Mouse (Mus musculus) gastrocnemius, adult 2 months (tissue): ENCODE data around the gene Cobll1. TPM values are rescaled to one million over a fixed set of nuclear protein-coding genes. Genes with fewer than 3 reads are reported as not detected.
"Not testable (repeated sequence)": the region's sequence is repeated elsewhere in the genome, so short reads cannot be mapped to it uniquely, and the experiment has no call there.

ENCODE experiments used
- DNase-seq: peaks from one replicate; pipeline ENCODE4 v3.0.0; 2022
- H3K27ac ChIP-seq: fragments of 200-600 bp; 2 replicates; pipeline ENCODE4 v1.8.1; 2022; ENCODE audit warnings: mild to moderate bottlenecking
- H3K4me3 ChIP-seq: fragments of 200-600 bp; 2 replicates; pipeline ENCODE4 v1.8.1; 2022; ENCODE audit warnings: mild to moderate bottlenecking, moderate library complexity
- CTCF ChIP-seq: fragments of 200-600 bp; IDR thresholded peaks from 2 replicates; pipeline ENCODE4 v1.8.1; 2022; ENCODE audit warnings: antibody characterized with exemption, mild to moderate bottlenecking, moderate library complexity
- intact Hi-C: fragments of 180-260 bp; cut with DNase I; formaldehyde crosslinking; loops from one replicate; pipeline ENCODE4 v1.15.1; 2025
- long read RNA-seq, 2 experiments: library from polyadenylated mRNA; stranded (forward); transcript quantifications; one replicate each; pipeline ENCODE4 v2.0.0; 2021
- total RNA-seq, 2 experiments: library from RNA; stranded (reverse); gene quantifications; 2 replicates each; pipeline ENCODE4 v1.2.3; 2021

The Cobll1 gene
- total RNA-seq: 1 to 10 TPM; 4.4 to 5.7 TPM
- long read RNA-seq, experiment 1, full-length matches to known transcripts: 3 of 7 reads
- long read RNA-seq, experiment 1, partial matches to known transcripts: 1 of 7 reads
- long read RNA-seq, experiment 1, other reads (novel, unspliced or antisense): 3 of 7 reads
- long read RNA-seq, experiment 2, full-length matches to known transcripts: 2 of 7 reads
- long read RNA-seq, experiment 2, partial matches to known transcripts: 0 of 7 reads
- long read RNA-seq, experiment 2, other reads (novel, unspliced or antisense): 5 of 7 reads

DNA sequence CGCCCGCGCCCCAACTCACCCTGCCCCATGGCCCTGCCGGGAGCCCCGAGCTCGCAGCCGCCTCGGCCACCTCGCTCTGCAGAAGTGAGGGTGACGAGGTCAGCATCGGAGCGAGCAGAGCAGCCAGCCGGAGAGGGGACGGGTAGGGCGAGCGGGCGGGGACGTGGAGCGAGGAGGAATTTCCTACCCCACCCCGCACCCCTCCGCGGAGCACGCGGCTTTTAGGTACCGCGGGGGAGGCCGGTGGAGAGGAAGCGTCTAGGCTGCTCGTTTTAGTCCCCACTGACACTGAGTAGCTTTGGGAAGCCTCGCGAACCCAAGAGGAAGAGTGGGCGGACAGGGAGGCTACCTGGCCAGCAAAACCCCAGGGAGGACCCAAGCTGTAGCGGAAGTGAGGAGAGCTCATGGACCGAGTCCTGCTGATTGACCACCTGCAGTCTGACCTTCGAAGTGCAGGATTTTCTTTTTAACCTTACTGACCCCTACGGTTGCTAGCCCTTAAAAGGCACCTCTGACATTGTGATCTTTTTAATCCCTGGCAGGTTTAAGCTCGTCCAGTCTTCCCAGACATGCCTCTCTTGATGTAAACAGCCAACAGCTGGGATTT is at the start of gene Cobll1:
Gene Cobll1 (minus strand): TSS at position 440 of the 607 bp plus-strand sequence.
- TF ChIP-seq CTCF: no peak
- H3K4me3 ChIP-seq: peak within 1 kb of the TSS; percentile 93
- DNase-seq: no peak
- H3K27ac ChIP-seq: peak within 1 kb of the TSS; percentile 87
- intact Hi-C loops: loop anchor here (5.0 kb wide), 1 partner anchor 92 kb away; no protein-coding TSS in a partner anchor

GRCm38 (mm10) chr2:65288696-65289095 is 49.5 kb upstream of the Cobll1 start:
- Histone ChIP-seq H3K27ac (no peak overlapping the region), H3K4me3 (no peak overlapping the region)
- no peak for TF ChIP-seq CTCF
- intact Hi-C loops: no loop called here
- DNase-seq: no peak

- H3K27ac ChIP-seq: no peak overlapping the region
- intact Hi-C loops: no loop called here
- H3K4me3 ChIP-seq: no peak overlapping the region
- no peak for DNase-seq
- no peak for TF ChIP-seq CTCF
Observed at GRCm38 (mm10) chr2:65285380-65285779, 46.2 kb upstream of the Cobll1 start.

DNA sequence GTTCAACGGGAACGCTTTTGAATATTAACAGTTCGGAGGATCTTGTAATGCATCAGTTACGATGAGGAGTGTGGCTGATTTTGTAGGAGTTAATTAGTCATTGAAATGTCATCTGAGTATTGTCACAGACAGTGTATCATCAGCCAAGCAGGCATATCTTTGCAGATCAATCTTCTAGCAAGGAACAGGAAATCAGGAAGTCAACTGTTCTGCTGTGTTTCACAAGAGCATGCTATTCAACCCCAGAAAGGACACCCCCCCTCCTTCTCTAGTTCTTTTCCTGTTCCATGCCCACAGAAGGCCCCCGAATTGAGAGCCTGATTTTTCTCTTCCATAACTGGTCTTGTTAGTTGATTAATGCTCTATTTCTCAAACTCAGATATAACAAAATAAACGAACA is 43.8 kb upstream of the Cobll1 start:
- no peak overlapping the region for H3K27ac ChIP-seq
- intact Hi-C loops: no loop called here
- TF ChIP-seq CTCF: no peak
- DNase-seq: no peak
- no peak overlapping the region for H3K4me3 ChIP-seq

DNA sequence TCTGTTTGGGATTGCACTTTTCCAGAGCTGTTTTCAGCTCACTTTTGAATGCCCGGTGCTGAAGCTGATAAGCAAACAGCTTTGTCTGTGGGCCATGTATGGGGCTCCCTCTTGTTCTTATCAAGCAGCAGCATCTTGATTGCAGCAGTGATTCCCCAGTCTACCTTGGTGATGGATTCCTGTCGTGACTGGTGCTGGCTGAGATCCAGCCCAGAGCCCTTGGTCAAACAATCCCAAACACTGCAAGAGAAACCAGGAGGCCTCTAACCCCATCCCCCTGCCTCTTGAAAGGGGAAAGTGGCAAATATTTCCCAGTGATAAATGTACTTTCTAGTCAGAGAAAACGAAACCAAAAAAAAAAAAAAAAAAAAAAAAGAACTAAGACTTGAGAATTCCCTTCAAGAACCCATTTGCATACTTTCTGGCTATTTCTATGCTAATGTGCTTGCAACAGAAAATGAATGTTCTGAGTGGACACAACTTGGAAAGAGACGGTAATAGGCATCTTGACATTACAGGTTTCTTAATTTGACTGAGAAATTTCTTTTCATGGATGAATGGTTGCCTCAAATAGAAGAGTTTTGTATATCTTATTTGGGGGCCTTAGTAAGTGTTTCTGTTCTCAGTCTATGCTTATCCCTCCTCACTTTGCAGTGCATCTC is 40.0 kb upstream of the Cobll1 start:
- DNase-seq: no peak
- intact Hi-C loops: no loop called here
- H3K4me3 ChIP-seq: no peak overlapping the region
- no peak for TF ChIP-seq CTCF
- no peak overlapping the region for H3K27ac ChIP-seq

DNA sequence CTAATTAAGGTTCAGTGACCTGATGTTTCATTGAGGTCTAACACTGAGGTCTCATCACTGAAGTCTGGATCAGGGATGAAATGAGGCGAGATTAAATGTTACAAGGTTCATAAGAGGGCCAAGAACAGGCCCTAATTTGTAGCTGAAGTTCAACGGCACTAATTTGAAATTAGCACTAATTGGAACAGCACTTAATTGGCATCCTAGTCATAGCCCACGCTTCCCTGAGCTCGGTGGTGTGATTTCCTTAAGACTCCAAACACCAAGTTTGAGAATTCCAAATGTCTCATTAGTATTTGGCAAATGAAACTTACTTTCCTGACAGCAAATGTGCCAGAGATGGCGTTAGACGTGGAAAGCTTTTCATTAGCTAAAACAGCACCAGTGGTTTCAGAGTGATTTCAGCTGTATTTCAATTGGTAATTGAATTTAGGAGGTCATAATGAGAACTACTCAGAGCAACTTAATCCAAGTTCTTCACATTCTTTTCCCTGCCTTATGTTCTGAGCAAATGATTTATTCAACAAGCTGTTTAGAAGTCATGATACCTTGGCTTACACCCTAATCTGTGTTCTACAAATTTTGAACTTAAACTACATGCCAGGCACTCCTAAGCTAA is 36.3 kb upstream of the Cobll1 start:
- intact Hi-C loops: no loop called here
- Histone ChIP-seq H3K4me3 (no peak overlapping the region), H3K27ac (no peak overlapping the region)
- no peak for TF ChIP-seq CTCF
- no peak for DNase-seq

DNA sequence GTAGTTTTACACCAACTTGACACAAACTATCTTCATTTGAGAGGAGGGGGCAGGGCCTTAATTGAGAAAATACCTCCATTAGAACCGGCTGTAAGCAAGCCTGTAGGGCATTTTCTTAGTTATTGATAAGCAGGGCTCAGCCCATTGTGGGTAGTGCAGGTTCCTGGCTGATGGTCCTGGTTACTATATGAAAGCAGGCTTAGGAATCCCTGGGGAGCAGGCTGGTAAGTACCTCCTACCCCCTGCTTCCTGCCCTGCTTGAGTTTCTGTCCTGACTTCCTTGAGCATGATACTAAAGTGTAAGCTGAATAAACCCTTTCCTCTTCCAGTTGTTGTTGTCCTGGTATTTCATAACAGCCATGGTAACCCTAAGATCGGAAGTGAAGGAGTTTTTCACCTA is 34.7 kb upstream of the Cobll1 start:
- no peak for TF ChIP-seq CTCF
- Histone ChIP-seq H3K27ac (no peak overlapping the region), H3K4me3 (no peak overlapping the region)
- intact Hi-C loops: no loop called here
- no peak for DNase-seq

DNA sequence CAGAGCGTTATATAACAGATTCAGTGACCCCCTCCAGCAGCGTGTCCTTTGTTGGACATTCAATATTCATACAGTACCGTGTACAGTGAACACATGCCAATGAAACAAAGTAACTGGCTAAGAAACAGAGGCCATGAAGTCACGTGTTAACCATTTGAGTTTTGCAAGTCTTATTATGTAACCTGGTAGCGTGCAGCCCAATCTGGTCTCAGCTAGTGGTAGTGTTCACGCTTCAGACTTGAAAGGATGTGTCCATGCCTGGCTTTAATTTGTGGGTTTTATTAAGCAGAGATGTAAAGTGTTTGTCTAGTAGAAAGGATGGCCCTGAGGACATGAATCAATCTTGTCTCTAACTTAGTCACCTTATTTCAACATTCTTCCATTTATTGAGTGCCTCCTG is 29.5 kb upstream of the Cobll1 start:
- TF ChIP-seq CTCF: no peak
- H3K4me3 ChIP-seq: no peak overlapping the region
- no peak overlapping the region for H3K27ac ChIP-seq
- intact Hi-C loops: no loop called here
- no peak for DNase-seq

DNA sequence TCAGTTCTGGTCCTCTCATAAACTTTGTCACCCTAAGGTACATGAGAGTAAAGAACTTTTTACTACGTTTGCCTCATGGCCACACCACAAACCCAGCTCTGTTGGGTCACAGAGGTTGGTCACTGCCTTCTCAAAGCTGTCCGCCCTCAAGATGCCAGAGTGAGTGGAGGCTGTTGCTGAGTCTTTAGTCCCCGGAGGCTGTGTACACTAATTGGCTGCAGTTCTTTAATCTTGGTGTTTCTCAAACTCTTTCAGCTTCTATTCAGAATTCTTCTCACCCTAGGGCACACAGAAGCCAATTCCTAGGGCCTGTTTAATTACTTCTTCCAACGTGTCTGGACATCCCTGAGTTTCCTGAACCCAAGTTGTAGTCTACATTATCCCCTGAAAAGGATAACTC is 28.6 kb upstream of the Cobll1 start:
- intact Hi-C loops: no loop called here
- Histone ChIP-seq H3K27ac (no peak overlapping the region), H3K4me3 (no peak overlapping the region)
- DNase-seq: no peak
- TF ChIP-seq CTCF: no peak

DNA sequence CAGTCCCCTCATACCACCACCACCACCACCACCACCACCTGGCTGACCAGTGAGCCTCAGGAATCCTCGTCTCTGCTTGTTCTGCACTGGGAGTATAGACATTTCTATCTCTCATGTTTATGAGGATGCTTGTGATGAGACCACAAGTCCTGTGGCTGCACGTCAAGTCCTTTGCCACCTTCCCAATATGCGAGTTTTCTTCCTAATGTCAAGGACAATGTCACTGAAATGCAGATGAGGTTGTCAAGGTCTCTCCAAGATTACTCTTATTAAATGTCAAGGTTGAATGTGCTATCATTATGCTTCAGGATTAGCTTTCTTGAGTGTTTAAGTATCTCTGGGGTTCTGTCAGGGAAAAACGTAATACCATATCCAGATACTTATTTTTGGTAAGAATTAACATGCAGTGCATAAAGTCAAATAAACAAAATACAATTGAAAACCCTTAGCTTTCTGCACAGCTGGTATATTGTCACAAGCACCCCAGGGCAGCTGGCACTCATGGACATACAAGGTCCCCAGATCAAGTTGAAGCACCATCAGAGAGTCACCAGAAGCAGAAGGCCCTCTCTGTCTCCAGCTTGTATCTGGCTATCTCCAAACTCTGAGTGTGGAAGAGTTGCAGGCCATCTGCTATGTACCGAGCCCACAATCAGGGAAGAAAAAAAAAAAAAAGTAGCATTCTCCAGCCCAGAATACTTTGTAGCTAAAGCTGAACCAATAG is 27.5 kb upstream of the Cobll1 start:
- H3K27ac ChIP-seq: no peak overlapping the region
- no peak overlapping the region for H3K4me3 ChIP-seq
- no peak for DNase-seq
- intact Hi-C loops: no loop called here
- no peak for TF ChIP-seq CTCF

GRCm38 (mm10) chr2:65262251-65262650 is 23.0 kb upstream of the Cobll1 start:
- intact Hi-C loops: no loop called here
- DNase-seq: no peak
- H3K4me3 ChIP-seq: no peak overlapping the region
- no peak for TF ChIP-seq CTCF
- no peak overlapping the region for H3K27ac ChIP-seq

DNA sequence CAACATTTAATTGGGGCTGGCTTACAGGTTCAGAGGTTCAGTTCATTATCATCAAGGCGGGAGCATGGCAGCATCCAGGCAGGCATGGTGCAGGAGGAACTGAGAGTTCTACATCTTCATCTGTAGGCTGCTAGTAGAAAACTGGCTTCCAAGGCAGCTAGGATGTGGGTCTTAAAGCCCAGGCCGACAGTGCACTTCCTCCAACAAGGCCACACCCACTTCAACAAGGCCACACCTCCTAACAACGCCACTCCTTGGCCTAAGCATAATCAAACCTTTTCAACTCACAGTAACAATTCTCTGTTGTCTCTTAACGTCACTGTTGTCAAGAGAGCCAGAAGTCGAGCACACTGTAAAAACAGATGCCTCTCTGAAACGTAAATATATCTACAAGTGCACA is 21.6 kb upstream of the Cobll1 start:
- H3K27ac ChIP-seq, DNase-seq, intact Hi-C loops, H3K4me3 ChIP-seq: not testable (repeated sequence)
